Mouse (Mus musculus) embryonic fibroblast, embryonic 13.5 days (primary cell): ENCODE measurements at regions not wholly inside any gene's neighbourhood (a gene's known extent, or its start where the extent isn't known, plus 50 kb on each side); places are given as distances from the start of the nearest gene placed in this dataset.

Source experiments
- H3K27ac ChIP-seq: 2 replicates; pipeline ENCODE4 v1.5.1; 2012; ENCODE audit warnings: low read length, control low read depth, inconsistent platforms; ENCODE audit not compliant: insufficient read depth
- H3K4me1 ChIP-seq: 2 replicates; pipeline ENCODE4 v1.6.1; 2011; ENCODE audit warnings: low read length; ENCODE audit not compliant: control insufficient read depth, insufficient read depth
- H3K4me3 ChIP-seq: 2 replicates; pipeline ENCODE4 v1.5.1; 2011; ENCODE audit warnings: mild to moderate bottlenecking, control low read depth, low read length; ENCODE audit not compliant: insufficient read depth
- CTCF ChIP-seq: IDR thresholded peaks from 2 replicates; pipeline ENCODE4 v1.5.1; 2011; ENCODE audit warnings: mild to moderate bottlenecking, control low read depth, low read length, moderate library complexity, borderline replicate concordance; ENCODE audit not compliant: insufficient read depth
- POLR2A ChIP-seq: IDR thresholded peaks from 2 replicates; pipeline ENCODE4 v1.6.1; 2011; ENCODE audit warnings: low read depth, mild to moderate bottlenecking, control low read depth, low read length, moderate library complexity

DNA sequence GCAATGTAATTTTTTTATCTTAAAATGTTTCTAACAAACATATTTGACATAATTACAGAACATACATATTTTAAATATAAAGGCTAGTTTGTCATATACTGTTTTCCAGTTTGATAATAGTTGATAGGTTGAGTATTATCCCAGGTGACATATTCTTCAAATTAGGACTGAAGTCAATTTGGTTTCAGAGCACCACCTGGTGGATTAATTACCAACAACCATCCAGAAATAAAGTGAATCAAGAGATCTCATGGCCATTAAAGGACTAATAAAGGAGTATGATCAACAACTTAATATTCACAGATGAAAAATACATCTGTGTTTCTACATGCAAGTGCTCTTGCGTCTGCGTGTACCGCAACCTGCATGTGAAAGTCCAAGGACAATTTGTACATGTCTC lies 50.3 kb upstream of the Nmu start:
- Histone ChIP-seq H3K4me1 (peaks cover 8% of the 10 kb centered on the region; the same call in 1 of the 2 replicates), H3K27ac (no peak overlapping the region), H3K4me3 (no peak overlapping the region)
- TF ChIP-seq POLR2A (no peak), CTCF (no peak)

DNA sequence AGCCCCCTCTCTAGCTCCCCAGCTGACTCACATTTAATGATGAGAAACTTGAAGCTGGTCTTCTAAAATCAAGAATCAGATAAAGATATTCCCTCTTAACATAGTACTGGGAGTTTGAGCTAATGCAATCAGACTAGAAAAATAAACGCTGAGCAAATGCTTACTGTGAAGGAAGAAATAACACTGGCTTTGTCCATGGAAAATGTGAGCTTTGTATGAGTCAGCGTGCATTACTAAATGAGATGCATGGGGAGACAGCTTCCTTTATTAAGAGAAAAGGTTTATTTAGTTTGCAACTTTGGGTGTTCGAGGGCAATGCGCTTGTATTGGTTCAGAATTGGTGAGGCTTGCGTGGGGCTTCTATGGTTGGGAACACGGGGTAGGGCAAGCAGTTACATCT lies 52.7 kb upstream of the Nmu start:
- TF ChIP-seq POLR2A (no peak), CTCF (no peak)

DNA sequence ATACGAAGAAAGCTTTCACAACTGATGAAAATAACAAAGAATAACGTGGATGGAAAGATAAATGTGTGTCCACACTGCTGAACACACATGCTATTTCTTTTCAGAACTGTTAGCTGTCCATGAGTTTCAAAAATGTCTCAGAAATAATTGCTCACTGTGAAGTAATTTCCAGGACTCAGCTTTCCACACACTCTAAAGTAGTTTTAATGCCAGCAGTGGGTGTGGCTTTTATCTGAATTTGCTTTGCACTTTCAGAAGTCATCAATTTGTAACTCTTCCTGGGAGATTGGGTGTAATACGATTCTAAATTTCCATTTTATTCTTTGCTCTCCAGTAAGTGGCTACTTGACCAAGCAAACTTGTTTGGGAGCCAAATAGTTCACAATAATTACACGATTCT lies 53.5 kb upstream of the Nmu start:
- Histone ChIP-seq H3K4me1 (peaks cover 14% of the 10 kb centered on the region), H3K4me3 (no peak overlapping the region), H3K27ac (no peak overlapping the region)
- TF ChIP-seq POLR2A, result no peak
- no peak for TF ChIP-seq CTCF

More for the DNA sequence above, 52.7 kb upstream of the Nmu start:
- Histone ChIP-seq H3K4me3 (no peak overlapping the region), H3K27ac (peak overlapping the region; percentile 25; the same call in 1 of the 2 replicates), H3K4me1 (peaks cover 14% of the 10 kb centered on the region)

DNA sequence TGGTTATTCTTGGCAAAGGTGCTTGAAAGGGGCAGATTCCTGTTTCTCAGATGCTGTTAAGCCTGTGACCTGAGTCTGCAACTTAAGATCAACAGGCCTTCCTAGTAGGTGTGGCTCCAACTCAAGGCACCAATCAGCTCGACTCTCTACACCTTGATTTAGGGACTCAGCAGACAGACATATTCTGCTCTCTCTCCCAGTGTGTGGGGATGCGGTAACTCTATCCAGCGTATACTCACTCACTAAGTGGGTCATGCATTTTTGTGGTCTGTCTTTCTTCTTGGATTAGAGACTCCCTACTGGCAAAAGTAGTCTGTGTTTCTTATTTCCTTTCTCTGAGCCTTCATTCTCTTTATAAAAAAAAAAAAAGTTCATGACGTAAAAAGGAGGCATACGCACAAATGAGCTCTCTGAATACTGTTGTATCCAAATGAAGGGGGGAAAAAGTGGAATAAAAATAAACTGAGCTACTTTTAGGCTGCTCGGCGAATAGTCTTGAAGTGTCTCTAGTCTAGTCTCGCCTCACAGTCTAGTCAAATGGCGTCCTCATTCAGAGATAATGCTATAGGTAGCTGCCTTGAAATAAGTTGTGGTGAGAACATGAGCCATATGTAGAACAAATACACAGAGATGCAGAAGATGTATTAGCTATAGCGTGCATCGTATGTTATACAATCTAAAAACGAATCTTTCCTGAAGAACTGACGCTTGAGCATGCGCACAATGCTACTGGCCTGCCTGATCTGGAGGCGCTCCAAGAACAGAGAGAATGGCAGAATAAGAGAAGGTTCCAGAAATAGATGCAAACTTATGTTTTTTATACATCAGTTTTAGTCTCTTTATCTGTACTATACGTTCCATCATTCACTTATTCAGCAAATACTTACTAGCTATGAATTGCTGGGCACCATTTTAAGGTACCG lies 55.6 kb upstream of the Nmu start:
- Histone ChIP-seq H3K4me1 (peaks cover 14% of the 10 kb centered on the region), H3K4me3 (no peak overlapping the region), H3K27ac (peak overlapping the region; percentile 31; the same call in 1 of the 2 replicates)
- TF ChIP-seq POLR2A (no peak), CTCF (no peak)

DNA sequence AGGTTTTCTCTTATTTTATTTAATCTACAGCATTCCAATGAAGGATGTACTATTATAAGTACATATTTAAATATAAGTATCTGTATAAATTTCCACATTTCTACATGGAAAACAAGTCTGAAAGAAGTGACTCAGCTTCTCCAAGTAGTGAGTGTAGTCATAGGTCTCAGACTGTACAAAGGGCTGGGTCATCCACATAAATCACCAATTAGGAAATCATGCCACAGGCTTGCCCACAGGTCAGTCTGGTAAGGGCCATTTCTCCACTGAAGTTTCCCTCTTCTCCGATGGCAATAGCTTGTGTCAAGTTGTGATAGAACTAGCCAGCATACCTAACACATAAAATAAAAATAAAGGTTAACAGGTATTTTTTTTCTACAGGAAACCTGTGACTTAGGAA lies 56.3 kb upstream of the Nmu start:
- peaks cover 14% of the 10 kb centered on the region for H3K4me1 ChIP-seq
- TF ChIP-seq CTCF (no peak), POLR2A (no peak)
- peak overlapping the region; percentile 4; the same call in 1 of the 2 replicates for H3K27ac ChIP-seq
- no peak overlapping the region for H3K4me3 ChIP-seq

DNA sequence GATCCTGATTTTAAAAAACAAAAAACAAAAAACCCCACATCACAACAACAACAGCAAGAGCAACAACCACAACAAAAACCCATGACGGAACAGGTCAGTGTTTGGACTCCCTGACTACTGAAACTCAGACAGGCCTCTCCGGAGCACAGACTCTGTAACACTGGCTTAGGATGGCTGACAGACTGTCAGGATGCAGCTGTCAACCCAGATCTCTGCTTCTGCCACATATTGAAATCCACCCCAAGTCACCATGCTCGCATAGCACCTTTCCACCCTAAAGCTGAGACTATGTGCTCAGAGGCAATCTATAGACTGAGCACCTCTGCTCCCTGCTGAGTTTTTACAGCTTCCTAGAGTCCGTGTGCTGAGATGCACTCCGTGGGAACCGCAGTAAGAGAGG lies 57.0 kb upstream of the Nmu start:
- Histone ChIP-seq H3K4me3 (no peak overlapping the region), H3K27ac (no peak overlapping the region), H3K4me1 (peaks cover 14% of the 10 kb centered on the region)
- TF ChIP-seq CTCF (no peak), POLR2A (no peak)

DNA sequence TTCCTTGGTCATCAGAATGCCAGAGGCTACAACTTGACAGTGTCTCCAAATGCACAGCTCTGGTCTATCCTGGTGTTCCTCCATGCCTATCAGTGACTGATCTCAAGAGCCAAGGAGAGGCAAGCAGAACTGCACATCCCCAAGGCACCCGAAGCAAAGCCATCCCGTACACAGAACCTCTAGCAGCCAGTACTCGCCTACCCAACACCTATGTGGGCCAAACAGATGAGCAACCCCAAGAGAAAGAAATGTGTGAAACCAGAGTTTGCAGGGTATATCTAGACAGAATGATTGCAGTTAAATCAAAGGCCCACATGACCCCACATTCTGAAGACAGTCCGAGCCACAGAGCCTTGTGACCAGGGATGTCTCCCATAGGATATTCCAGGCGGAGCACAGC lies 60.0 kb upstream of the Nmu start:
- no peak for TF ChIP-seq CTCF
- TF ChIP-seq POLR2A, result no peak
- H3K4me3 ChIP-seq, result no peak overlapping the region
- H3K27ac ChIP-seq, result no peak overlapping the region
- H3K4me1 ChIP-seq, result peaks cover 6% of the 10 kb centered on the region

DNA sequence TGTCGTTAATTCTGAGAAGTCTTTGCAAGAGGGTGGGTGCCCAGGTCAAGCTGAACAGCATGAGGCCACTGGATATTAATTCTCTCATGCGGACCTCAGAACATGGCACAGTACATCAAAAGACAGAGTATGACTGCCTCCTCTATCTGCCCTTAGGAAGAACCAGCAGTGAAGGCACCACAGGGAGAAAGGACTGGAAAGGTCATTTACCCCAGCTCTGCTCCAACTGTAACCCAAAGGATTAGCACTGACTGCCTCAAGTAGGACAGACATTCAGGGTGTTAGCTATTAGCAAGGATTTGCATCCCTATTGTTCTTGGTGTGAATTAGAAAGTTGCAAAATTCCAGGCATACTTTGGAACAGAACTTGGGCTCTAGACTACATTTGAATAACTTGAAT lies 58.2 kb upstream of the Gm7271 start:
- TF ChIP-seq POLR2A, result no peak
- no peak for TF ChIP-seq CTCF
- no peaks in the 10 kb centered on the region for H3K4me1 ChIP-seq

DNA sequence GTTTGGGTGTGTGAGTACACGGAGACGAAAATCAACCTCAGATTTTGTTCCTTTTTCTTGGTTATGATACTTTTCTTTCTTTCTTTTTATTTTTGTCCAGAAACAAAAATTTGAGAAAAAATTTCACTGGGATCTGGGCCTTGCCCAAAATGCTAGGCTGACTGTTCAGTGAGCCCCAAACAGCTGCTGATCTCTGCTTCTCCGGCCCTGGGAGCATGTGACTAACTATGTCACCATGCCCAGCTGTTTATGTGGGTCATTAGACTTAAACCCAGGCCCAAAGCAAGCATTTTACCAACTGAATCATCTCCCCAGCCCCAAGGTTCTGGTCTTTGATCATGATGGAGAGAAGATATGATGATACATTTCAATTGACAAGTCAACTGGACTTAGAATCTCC lies 56.3 kb upstream of the Gm7271 start:
- H3K4me3 ChIP-seq, result no peak overlapping the region
- no peak overlapping the region for H3K27ac ChIP-seq
- TF ChIP-seq CTCF (no peak), POLR2A (no peak)
- no peaks in the 10 kb centered on the region for H3K4me1 ChIP-seq

More for the DNA sequence above, 58.2 kb upstream of the Gm7271 start:
- Histone ChIP-seq H3K27ac (no peak overlapping the region), H3K4me3 (no peak overlapping the region)

DNA sequence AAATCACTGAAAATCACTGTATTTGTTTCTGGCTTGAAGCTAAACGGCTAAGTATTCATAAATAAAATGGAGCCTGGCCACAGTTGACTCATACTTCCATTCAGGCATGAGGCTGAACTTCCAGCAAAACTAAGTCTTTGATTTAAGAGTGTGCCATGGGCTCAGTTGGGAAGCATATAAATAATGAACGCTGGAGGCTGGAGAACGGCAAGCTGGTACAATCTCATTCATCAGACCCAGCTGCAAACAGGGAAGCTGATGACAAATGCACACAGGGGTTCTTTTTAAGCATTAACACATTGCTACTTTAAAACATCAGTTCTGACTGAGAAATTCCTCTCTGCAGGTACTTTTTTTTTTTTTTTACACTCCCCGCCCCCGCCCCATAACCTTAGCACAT lies 54.4 kb upstream of the Gm7271 start:
- TF ChIP-seq POLR2A (no peak), CTCF (no peak)

More for the DNA sequence above, 54.4 kb upstream of the Gm7271 start:
- Histone ChIP-seq H3K4me1 (no peaks in the 10 kb centered on the region), H3K27ac (no peak overlapping the region), H3K4me3 (no peak overlapping the region)
